Mouse (Mus musculus): Measurements from ENCODE around the gene Faiml. TPM values are rescaled to one million over a fixed set of nuclear protein-coding genes. Genes with fewer than 3 reads are reported as not detected.

The Faiml gene
- polyA plus RNA-seq, 1 experiment from 2014 or later, result not detected

Other genes starting within 250 kb of the Faiml start
- 0.13 TPM in 1 of 2 replicates, not detected in the other for gene Gm1123, start 201.5 kb downstream of the Faiml start, polyA plus RNA-seq (2015; fragmentation: Nextera tagmentation; extraction: Ambion mirVana)
- gene Pik3cb, start 96.6 kb downstream of the Faiml start, polyA plus RNA-seq (2015; fragmentation: Nextera tagmentation; extraction: Ambion mirVana), result 2.4 and 3.8 TPM in 2 replicates
- gene Cep70, start 6.1 kb upstream of the Faiml start, polyA plus RNA-seq (2015; fragmentation: Nextera tagmentation; extraction: Ambion mirVana), result 50.6 and 55.0 TPM in 2 replicates
- 0.76 and 0.87 TPM in 2 replicates for gene Esyt3, start 121.3 kb upstream of the Faiml start, polyA plus RNA-seq (2015; fragmentation: Nextera tagmentation; extraction: Ambion mirVana)
- 53.8 and 57.1 TPM in 2 replicates for gene Mras, start 200.1 kb upstream of the Faiml start, polyA plus RNA-seq (2015; fragmentation: Nextera tagmentation; extraction: Ambion mirVana)
- 0.60 and 0.62 TPM in 2 replicates for gene Nme9, start 214.2 kb upstream of the Faiml start, polyA plus RNA-seq (2015; fragmentation: Nextera tagmentation; extraction: Ambion mirVana)

Measured in hindbrain, embryonic 15.5 days (tissue).